Mouse (Mus musculus): ENCODE measurements around the gene Selenoo.
A peak's percentile ranks its signal among the peaks of the same experiment; 100 is the strongest.

The Selenoo gene

GRCm38 (mm10) chr15:89076156-89076731, 12.6 kb upstream of the Selenoo start:
- peak; percentile 36 for DNase-seq

GRCm38 (mm10) chr15:89078208-89078836, 10.6 kb upstream of the Selenoo start:
- DNase-seq = peak; percentile 83

DNA sequence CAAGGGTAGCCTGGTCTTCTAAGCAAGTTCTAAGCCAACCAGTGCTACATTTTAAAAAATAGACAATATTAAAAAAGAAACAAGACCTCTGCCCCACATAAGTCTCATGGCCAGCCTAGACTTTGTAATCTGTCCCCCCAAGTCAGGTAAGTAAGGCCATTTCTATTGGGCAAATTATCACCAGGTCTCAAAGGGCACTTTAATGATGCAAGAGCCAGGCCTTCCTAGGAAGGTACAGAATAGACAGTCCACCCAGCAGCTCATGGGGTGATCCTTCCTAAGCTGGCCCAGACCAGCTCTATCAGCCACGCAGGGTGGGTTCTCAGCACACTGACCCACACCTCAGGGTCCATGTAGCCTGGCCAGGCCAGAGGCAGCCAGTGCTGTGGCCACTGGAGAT, 5.0 kb upstream of the Selenoo start:
- DNase-seq = no peak

GRCm38 (mm10) chr15:89084826-89085225, 4.1 kb upstream of the Selenoo start:
- DNase-seq = no peak

- DNase-seq = peak; percentile 22
Observed at GRCm38 (mm10) chr15:89089248-89090051, 566 bp downstream of the Selenoo start.

DNA sequence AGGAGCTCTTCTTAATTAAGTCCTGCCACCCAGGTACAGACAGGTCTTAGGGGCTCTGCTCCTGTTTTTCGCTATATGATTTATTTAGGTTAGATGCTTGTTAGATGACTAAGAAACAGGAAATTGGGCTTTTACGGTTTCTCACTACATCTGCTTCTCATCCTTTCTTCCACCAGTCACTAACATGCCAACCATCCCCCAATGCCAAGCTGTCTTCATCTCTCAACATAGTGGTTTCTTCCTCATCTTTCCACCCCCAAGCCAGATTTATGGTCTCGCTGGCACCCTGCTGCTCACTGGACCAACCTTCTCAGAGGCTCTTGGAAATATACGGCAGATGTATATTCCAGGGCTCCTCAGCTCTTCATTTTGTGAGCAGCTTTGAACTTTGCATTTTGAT, 1.8 kb downstream of the Selenoo start:
- DNase-seq = no peak

- DNase-seq = no peak
Observed at GRCm38 (mm10) chr15:89092181-89092580, 3.3 kb downstream of the Selenoo start.

DNA sequence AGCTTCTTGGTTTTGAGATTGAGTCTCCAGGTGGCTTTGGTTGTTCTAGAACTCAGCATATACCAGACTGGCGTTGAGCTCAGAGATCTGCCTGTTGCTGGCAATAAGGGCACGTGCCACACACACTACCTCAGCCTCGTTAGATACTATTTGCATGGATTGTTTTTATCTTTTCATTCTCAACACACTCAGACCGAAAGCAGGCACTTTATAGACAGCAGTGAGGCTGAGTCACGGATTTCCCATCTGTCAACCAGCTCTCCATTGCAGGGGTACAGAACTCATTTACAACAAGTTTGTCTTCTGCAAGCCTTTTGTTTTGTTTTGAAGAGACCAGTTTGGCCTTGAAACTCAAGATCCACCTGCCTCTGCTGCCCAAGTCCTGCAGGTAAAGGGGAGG, 8.6 kb downstream of the Selenoo start:
- no peak for DNase-seq

GRCm38 (mm10) chr15:89098616-89099015, 9.7 kb downstream of the Selenoo start:
- DNase-seq = no peak

GRCm38 (mm10) chr15:89100823-89101222, 11.9 kb downstream of the Selenoo start:
- DNase-seq = no peak

DNA sequence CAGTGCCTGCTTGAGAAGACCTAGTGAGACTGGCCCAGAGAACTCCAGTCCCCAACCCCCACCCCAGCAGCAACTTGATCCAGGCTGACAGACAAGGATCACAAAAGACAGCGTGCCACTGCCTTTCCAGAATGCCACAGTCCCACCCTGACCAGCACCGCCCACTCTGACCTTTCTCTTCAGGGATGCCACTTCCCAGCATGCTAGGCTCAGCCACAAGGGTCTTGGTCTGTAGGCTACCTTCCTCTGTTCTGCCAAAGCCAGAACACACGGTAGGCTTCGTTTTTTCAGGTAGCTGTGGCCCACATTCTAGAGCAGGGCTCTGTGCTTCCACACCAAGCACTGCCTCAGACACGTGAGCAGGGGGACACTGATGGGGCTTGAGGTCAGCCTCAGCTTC, 13.8 kb downstream of the Selenoo start:
- DNase-seq = no peak

DNA sequence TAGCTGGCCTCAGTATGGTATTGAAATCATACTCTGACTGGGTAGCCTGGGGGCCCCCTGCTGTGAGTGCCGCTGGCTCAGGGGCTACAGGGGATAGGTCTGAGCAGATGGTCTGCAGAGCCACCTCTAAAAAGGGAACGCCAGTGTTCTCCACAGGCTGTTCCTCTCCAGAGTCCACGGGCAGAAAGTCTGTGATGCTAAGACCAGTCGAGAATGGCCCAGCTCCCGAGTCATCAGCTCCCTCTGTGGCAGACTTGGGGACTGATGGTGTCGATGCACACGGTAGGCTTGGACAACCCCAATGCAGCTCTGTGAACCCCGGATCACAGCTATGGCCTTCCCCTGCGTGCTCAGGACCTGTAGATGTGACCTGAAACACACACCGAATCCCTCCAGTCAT, 15.0 kb downstream of the Selenoo start:
- no peak for DNase-seq

DNA sequence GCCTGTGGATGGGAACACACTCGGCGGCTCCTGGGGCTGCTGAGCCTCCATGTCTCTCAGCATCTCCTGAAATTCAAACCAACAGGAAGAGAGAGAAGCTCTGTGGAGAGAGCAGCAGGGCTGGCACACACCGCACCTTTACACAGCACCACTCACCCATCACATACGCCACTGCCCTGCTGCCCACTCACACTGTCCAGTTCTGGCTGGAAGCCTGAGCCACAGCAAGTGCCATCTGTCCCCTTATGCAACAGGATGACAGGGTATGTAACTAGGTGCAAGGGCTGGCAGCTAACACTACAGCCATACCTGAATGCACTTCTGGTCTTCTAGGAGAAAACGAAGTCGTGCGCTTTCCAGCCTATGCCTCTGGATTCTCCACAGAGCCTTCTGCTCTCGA, 15.5 kb downstream of the Selenoo start:
- DNase-seq = no peak

GRCm38 (mm10) chr15:89106073-89106472, 17.2 kb downstream of the Selenoo start:
- no peak for DNase-seq

DNA sequence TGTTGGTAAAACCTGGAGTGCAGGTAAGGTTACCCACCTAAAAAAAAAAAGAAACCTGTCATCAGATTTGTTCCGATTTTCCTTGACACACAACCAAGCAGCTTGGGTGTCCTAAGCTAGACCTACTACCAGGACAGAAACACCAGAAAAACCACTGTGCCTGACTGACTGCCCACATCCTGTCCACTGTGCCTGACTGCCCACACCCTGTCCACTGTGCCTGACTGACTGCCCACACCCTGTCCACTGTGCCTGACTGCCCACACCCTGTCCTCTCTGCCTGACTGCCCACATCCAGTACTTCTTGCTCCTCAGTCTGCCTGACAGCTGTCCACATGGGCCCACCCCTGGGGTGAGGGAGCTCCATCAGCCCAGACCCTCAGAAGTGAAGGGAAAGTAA, 18.1 kb downstream of the Selenoo start:
- no peak for DNase-seq

DNA sequence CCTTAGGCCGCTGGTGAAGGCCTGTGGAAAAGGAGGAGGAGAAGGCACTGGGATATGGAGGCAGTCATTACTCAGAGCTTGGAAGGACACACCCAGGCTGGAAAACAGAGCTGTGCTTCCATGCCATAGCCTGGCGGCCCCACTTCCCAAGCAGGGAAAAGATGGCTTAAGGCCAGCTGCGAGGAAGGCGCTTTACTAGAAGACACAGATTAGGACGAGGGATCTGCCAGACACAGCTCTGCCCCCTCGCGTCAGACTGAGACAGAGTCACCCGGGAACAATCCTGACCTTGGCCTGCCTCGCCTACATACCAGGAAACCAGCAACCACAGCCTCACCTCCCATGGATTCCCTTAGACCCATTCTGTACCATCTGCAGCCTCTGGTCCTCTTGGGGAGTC, 21.3 kb downstream of the Selenoo start:
- no peak for DNase-seq

GRCm38 (mm10) chr15:89118007-89118406, 29.1 kb downstream of the Selenoo start:
- peak; percentile 47 for DNase-seq

- DNase-seq = peak; percentile 97
Observed at GRCm38 (mm10) chr15:89122649-89123366, 33.9 kb downstream of the Selenoo start, which contains the start of gene Tubgcp6. TSS of gene Tubgcp6 (minus strand) at chr15:89123112.

- DNase-seq = no peak
Observed at GRCm38 (mm10) chr15:89123595-89123994, 34.7 kb downstream of the Selenoo start.

DNA sequence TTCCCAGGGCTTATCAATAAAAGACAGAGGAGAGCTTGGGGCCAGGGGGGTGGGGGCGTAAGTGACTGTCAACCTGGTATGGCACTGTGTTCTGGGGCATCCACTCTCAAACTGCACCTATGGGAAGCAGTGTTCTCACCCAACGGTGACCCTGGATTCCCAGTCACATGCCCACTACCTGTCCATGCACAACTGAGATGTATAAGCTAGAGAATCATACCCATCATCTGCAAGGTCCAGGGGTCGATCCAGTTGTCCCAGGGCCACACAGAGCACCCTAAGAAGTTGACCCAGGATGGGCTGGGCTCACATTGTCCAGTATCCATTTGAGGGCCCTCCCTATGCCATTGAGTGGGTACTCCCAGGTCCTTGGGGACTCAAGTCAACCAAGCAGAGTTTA, 35.4 kb downstream of the Selenoo start:
- DNase-seq = no peak

DNA sequence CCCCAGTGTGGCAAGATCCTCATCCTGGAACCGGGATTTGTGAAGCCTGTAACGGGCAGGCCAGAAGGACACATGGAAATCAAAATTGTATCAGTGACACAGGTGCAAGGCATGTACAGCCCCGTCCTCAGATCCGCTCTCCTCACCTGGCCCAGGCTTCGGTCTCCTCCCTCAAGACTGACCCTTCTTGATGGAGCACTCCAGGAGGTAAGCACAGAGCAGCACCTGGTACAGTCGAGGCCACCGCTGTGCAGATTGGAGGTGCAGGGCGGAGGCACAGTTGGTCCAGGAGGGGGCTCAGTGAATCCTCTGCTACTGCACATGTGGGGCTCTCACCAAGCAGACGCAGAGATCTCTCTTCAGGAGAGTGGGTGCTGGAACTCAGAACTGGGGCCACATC, 36.5 kb downstream of the Selenoo start:
- DNase-seq = no peak

DNA sequence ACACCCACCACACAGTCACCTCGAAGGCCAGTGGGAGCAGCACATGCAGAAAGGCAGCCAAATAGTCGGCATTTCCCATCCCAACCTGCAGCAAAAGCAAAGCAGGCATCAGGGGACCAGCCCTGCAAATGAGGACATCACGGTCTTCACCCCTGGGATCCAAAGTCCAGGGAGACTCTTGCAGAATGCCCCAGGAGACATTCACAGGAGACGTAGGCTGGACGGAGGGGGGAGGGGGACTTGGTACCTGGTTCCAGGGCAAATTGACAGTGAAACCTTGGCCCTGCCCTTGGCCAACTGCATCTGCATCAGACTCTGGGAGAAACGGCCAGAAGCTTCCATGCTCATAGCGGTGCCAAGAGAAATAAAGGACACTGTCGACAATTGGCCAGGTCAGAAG, 37.7 kb downstream of the Selenoo start:
- DNase-seq = no peak

GRCm38 (mm10) chr15:89127364-89127940, 38.6 kb downstream of the Selenoo start:
- no peak for DNase-seq
